Mouse (Mus musculus) ES-E14 (cell line): ENCODE measurements at regions not wholly inside any gene's neighbourhood (a gene's known extent, or its start where the extent isn't known, plus 50 kb on each side); places are given as distances from the start of the nearest gene placed in this dataset.

Experiments
- DNase-seq: peaks from one replicate; pipeline ENCODE4 v3.0.0-alpha.2; 2013; ENCODE audit warnings: low read depth, low spot score
- H3K27ac ChIP-seq: 2 replicates; pipeline ENCODE4 v1.5.1; 2012; ENCODE audit warnings: low read depth, mild to moderate bottlenecking, low read length, moderate library complexity, mixed read lengths; ENCODE audit not compliant: poor library complexity, insufficient read depth, severe bottlenecking
- H3K36me3 ChIP-seq: 2 replicates; pipeline ENCODE4 v1.6.1; 2012; ENCODE audit warnings: mild to moderate bottlenecking, low read length, moderate library complexity, mixed read lengths; ENCODE audit not compliant: control insufficient read depth, poor library complexity, insufficient read depth, severe bottlenecking
- H3K4me1 ChIP-seq, 2 experiments: fragments of 150-350 bp in 1 of 2; sonication (generic) in 1 of 2; 2 replicates each; pipeline ENCODE4 v1.6.1; 2012; ENCODE audit warnings: low read length in 2 of 2, mild to moderate bottlenecking in 1 of 2, mixed read lengths in 1 of 2; ENCODE audit not compliant: control insufficient read depth in 2 of 2, insufficient read depth in 2 of 2, poor library complexity in 1 of 2
- H3K4me3 ChIP-seq, 2 experiments: fragments of 150-350 bp in 1 of 2; sonication (generic) in 1 of 2; 2 replicates each; pipeline ENCODE4 v1.5.1; 2012; ENCODE audit warnings: low read length in 2 of 2, low read depth in 1 of 2, mild to moderate bottlenecking in 1 of 2, mixed read lengths in 1 of 2; ENCODE audit not compliant: insufficient read depth in 1 of 2, poor library complexity in 1 of 2, severe bottlenecking in 1 of 2
- H3K9ac ChIP-seq: 2 replicates; pipeline ENCODE4 v1.6.1; 2012; ENCODE audit warnings: low read depth, mild to moderate bottlenecking, low read length, mixed read lengths; ENCODE audit not compliant: poor library complexity, insufficient read depth, severe bottlenecking
- H3K9me3 ChIP-seq: fragments of 150-350 bp; sonication (generic); 2 replicates; pipeline ENCODE4 v1.6.1; 2012; ENCODE audit warnings: low read depth, mild to moderate bottlenecking, low read length; ENCODE audit not compliant: control insufficient read depth, insufficient read depth
- CHD2 ChIP-seq: IDR thresholded peaks from 2 replicates; pipeline ENCODE4 v1.6.1; 2014; ENCODE audit warnings: mild to moderate bottlenecking, low read depth, low read length, inconsistent platforms
- HCFC1 ChIP-seq: IDR thresholded peaks from 2 replicates; pipeline ENCODE4 v1.6.1; 2012; ENCODE audit warnings: low read length, inconsistent platforms, borderline replicate concordance; ENCODE audit not compliant: insufficient read depth
- MAFK ChIP-seq: IDR thresholded peaks from 2 replicates; pipeline ENCODE4 v1.6.1; 2014; ENCODE audit warnings: mild to moderate bottlenecking, low read depth, low read length, inconsistent platforms; ENCODE audit not compliant: insufficient read depth
- ZC3H11A ChIP-seq: IDR thresholded peaks from 2 replicates; pipeline ENCODE4 v1.6.1; 2012; ENCODE audit warnings: low read depth, mild to moderate bottlenecking, inconsistent platforms, low read length, borderline replicate concordance
- ZNF384 ChIP-seq: IDR thresholded peaks from 2 replicates; pipeline ENCODE4 v1.6.1; 2012; ENCODE audit warnings: low read depth, low read length, inconsistent platforms
- in situ Hi-C, 2 experiments: fragments of 600-800 bp; cut with MboI; formaldehyde crosslinking; loops; one replicate each; pipeline ENCODE4 v1.15.1; 2025; ENCODE audit warnings: low sequenced_read_pairs in 2 of 2, inconsistent platforms in 1 of 2; ENCODE audit not compliant: unreplicated experiment in 2 of 2

DNA sequence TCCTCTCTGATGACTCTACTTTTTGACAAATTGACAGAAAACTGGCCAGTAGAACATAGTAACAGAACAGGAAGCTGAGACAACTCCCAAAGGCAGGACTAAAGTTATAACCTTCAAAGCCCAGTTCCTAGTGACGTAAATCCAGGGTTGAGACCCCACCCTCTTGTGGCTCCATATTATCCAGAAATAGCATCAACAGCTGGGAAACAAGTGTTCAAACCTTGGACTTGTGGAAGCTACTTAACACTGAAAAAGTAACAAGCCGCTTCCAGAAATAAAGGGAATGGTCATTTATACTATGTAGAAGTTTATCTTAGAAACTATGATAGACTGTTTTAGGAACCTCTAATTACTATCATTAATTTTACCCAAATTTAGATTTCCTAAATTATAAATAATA lies 90.6 kb downstream of the Pcdh18 start:
- no peak overlapping the region for H3K9ac ChIP-seq
- H3K36me3 ChIP-seq = no peaks in the 10 kb centered on the region
- in situ Hi-C loops = no loop called here
- H3K4me1 ChIP-seq = no peaks in the 10 kb centered on the region
- H3K27ac ChIP-seq = no peak overlapping the region
- H3K9me3 ChIP-seq = no peaks in the 10 kb centered on the region
- no peak overlapping the region for H3K4me3 ChIP-seq
- TF ChIP-seq MAFK (no peak), HCFC1 (no peak), CHD2 (no peak), ZNF384 (no peak), ZC3H11A (no peak)
- DNase-seq = no peak

DNA sequence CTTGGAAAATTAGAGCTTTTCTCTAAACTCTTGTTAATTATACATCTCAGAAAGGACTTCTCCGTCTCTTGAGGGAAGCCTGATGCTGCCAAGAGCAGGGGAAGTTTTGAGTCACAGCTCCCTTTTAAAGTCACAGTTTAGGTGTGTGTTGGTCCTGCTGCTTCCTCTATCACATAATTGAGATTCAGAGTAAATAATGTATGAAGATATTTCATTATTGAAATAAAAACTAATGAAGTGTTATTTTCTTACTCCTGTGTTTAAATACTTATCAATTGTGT lies 108.3 kb downstream of the Pcdh18 start:
- TF ChIP-seq ZC3H11A (no peak), HCFC1 (no peak), ZNF384 (no peak), CHD2 (no peak), MAFK (no peak)
- no peaks in the 10 kb centered on the region for H3K36me3 ChIP-seq
- no peaks in the 10 kb centered on the region for H3K9me3 ChIP-seq
- H3K27ac ChIP-seq = no peak overlapping the region
- H3K4me3 ChIP-seq = no peak overlapping the region
- DNase-seq = no peak
- no peak overlapping the region for H3K9ac ChIP-seq
- peaks cover 0 to under 1% of the 10 kb centered on the region in 2 experiments; a peak in 1 of 4 replicates for H3K4me1 ChIP-seq
- in situ Hi-C loops = no loop called here

DNA sequence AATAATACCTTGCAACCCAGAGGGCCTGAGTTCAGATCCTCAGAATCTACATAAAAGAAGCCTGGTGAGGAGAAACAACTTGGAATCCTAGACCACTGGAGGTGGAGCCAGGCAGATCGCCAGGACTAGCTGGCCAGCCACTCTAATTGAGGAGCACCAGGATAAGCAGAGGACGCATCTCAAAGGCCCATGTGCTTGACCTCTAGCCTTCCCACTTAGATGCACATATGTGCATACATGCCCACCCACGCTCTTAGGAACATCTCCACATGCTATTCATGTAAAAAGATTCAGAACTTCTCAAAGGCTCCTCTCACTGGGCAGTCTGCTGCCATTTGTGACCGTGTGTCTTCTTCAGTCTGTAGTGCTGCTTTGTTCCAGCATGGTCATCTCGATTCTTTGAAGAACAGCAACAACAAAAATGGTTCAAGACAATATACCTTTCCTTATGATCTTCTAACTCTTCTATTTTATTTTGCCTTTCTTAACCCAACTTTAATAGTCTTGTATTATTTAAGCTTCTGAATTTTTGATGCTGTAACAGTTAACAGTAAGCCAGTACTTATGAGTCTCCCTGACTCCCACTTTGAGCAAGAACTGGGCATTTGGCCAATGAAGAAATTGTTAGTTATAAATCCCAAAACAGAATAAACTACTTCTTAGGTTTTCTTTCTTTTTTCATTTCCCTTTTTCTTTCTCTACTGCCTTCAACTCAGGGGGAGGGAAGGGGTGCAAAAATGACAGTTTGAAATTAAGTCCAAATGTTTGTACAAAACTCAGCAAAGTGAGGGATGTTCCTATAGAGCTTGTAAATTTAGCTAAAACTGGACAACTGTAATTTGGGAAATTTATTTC lies 108.9 kb downstream of the Pcdh18 start:
- in situ Hi-C loops = no loop called here
- H3K36me3 ChIP-seq = no peaks in the 10 kb centered on the region
- TF ChIP-seq MAFK (no peak), HCFC1 (no peak), ZNF384 (no peak), CHD2 (no peak), ZC3H11A (no peak)
- no peak overlapping the region for H3K4me3 ChIP-seq
- no peaks in the 10 kb centered on the region for H3K9me3 ChIP-seq
- no peak overlapping the region for H3K27ac ChIP-seq
- peaks cover 0 to 2% of the 10 kb centered on the region in 2 experiments; a peak in 1 of 4 replicates for H3K4me1 ChIP-seq
- H3K9ac ChIP-seq = no peak overlapping the region
- no peak for DNase-seq

DNA sequence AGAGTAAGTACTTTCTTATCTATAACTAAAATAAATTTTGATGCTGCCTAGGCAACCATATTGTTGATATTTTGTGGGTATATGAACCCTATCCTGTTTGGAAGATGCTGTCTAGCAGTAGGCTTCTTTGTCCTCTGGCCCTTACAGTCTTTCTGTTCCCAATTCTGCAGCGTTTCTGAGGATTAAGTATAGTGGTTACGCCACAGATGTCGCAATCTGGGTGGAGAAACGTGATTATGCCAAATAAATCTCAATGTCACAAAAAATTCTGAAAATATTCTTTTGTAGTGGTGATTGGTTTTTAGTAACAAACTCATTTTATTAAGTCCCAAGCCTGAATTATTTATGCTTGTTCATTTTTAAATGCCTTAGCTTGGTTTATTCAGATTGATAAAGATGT lies 112.1 kb downstream of the Pcdh18 start:
- Histone ChIP-seq H3K9ac (no peak overlapping the region), H3K4me1 (peaks cover 0 to 2% of the 10 kb centered on the region in 2 experiments; a peak in 1 of 4 replicates), H3K36me3 (no peaks in the 10 kb centered on the region), H3K27ac (no peak overlapping the region), H3K9me3 (no peaks in the 10 kb centered on the region), H3K4me3 (no peak overlapping the region)
- in situ Hi-C loops = no loop called here
- no peak for TF ChIP-seq ZNF384
- TF ChIP-seq MAFK = no peak
- no peak for TF ChIP-seq ZC3H11A
- no peak for TF ChIP-seq HCFC1
- no peak for TF ChIP-seq CHD2
- DNase-seq = no peak
